Mouse (Mus musculus) macrophage (primary cell): Measurements from ENCODE around the gene Trim37. TPM values are rescaled to one million over a fixed set of nuclear protein-coding genes. Genes with fewer than 3 reads are reported as not detected.

Source experiments
- H3K27ac ChIP-seq: fragments of 350-480 bp; formaldehyde crosslinking; 2 replicates; pipeline ENCODE4 v1.9.0; 2021
- H3K36me3 ChIP-seq: fragments of 350-480 bp; formaldehyde crosslinking; 2 replicates; pipeline ENCODE4 v1.9.0; 2021; ENCODE audit errors: inconsistent target
- H3K4me3 ChIP-seq: fragments of 350-480 bp; formaldehyde crosslinking; 2 replicates; pipeline ENCODE4 v1.9.0; 2021; ENCODE audit errors: inconsistent target
- H3K79me2 ChIP-seq: fragments of 350-480 bp; formaldehyde crosslinking; 2 replicates; pipeline ENCODE4 v1.9.0; 2021; ENCODE audit errors: inconsistent target
- WGBS: methylation state at CpG from one replicate; pipeline ENCODE4 v1.1.7; 2026; ENCODE audit warnings: inconsistent platforms; ENCODE audit not compliant: missing documents; 5-methylcytosine and 5-hydroxymethylcytosine counted together
- polyA plus RNA-seq: library from polyadenylated mRNA; stranded (reverse); fragments of 250-400 nt; gene quantifications from 3 replicates; pipeline ENCODE4 v1.2.4, GENCODE M21; 2018; ENCODE audit warnings: inconsistent platforms

Gene Trim37
- polyA plus RNA-seq, 1 experiment from 2014 or later, result 15.0 TPM

- no peaks in the 10 kb centered on the region for H3K79me2 ChIP-seq
- H3K4me3 ChIP-seq, result no peak overlapping the region
- 78% methylated on average over 4 of the region's 4 CpGs for WGBS
- H3K27ac ChIP-seq, result no peak overlapping the region
- no peaks in the 10 kb centered on the region for H3K36me3 ChIP-seq
These were observed 9.4 kb downstream of the Trim37 start for GRCm38 (mm10) chr11:87136233-87136632.

- 92% methylated on average over 2 of the region's 2 CpGs for WGBS
- no peak overlapping the region for H3K27ac ChIP-seq
- H3K36me3 ChIP-seq, result no peaks in the 10 kb centered on the region
- no peaks in the 10 kb centered on the region for H3K79me2 ChIP-seq
- no peak overlapping the region for H3K4me3 ChIP-seq
These were observed 31.1 kb downstream of the Trim37 start for GRCm38 (mm10) chr11:87158012-87158411.

- Histone ChIP-seq H3K36me3 (no peaks in the 10 kb centered on the region), H3K27ac (no peak overlapping the region), H3K4me3 (no peak overlapping the region), H3K79me2 (no peaks in the 10 kb centered on the region)
- WGBS, result 95% methylated on average over 4 of the region's 4 CpGs
These were observed 35.8 kb downstream of the Trim37 start for GRCm38 (mm10) chr11:87162687-87163086.

GRCm38 (mm10) chr11:87163751-87164150, 36.9 kb downstream of the Trim37 start:
- Histone ChIP-seq H3K4me3 (no peak overlapping the region), H3K27ac (no peak overlapping the region), H3K36me3 (no peaks in the 10 kb centered on the region)

GRCm38 (mm10) chr11:87173625-87174024, 46.7 kb downstream of the Trim37 start:
- Histone ChIP-seq H3K27ac (no peak overlapping the region), H3K36me3 (no peaks in the 10 kb centered on the region), H3K4me3 (no peak overlapping the region), H3K79me2 (no peaks in the 10 kb centered on the region)
- WGBS, result 100% methylated on average over 5 of the region's 5 CpGs

More at GRCm38 (mm10) chr11:87163751-87164150, 36.9 kb downstream of the Trim37 start:
- no peaks in the 10 kb centered on the region for H3K79me2 ChIP-seq

GRCm38 (mm10) chr11:87175031-87175430, 48.2 kb downstream of the Trim37 start:
- Histone ChIP-seq H3K79me2 (no peaks in the 10 kb centered on the region), H3K4me3 (no peak overlapping the region), H3K27ac (no peak overlapping the region), H3K36me3 (no peaks in the 10 kb centered on the region)
- WGBS, result 99% methylated on average over 4 of the region's 4 CpGs

- H3K4me3 ChIP-seq, result no peak overlapping the region
- WGBS, result 11% methylated on average over 5 of the region's 5 CpGs
- no peaks in the 10 kb centered on the region for H3K79me2 ChIP-seq
- H3K36me3 ChIP-seq, result no peaks in the 10 kb centered on the region
- peak overlapping the region; percentile 28; the same call in 1 of the 2 replicates for H3K27ac ChIP-seq
These were observed 85.4 kb downstream of the Trim37 start for GRCm38 (mm10) chr11:87212313-87212712.

- 94% methylated on average over 3 of the region's 3 CpGs for WGBS
- H3K79me2 ChIP-seq, result no peaks in the 10 kb centered on the region
- no peaks in the 10 kb centered on the region for H3K36me3 ChIP-seq
- no peak overlapping the region for H3K4me3 ChIP-seq
- no peak overlapping the region for H3K27ac ChIP-seq
These were observed 95.8 kb downstream of the Trim37 start for GRCm38 (mm10) chr11:87222686-87223085.

GRCm38 (mm10) chr11:87227056-87227455, 100.2 kb downstream of the Trim37 start:
- no peaks in the 10 kb centered on the region for H3K36me3 ChIP-seq
- no peak overlapping the region for H3K4me3 ChIP-seq
- no peaks in the 10 kb centered on the region for H3K79me2 ChIP-seq
- WGBS, result 90% methylated on average over 5 of the region's 5 CpGs
- H3K27ac ChIP-seq, result no peak overlapping the region

GRCm38 (mm10) chr11:87233377-87233776, 106.5 kb downstream of the Trim37 start:
- WGBS, result 82% methylated on average over 5 of the region's 5 CpGs
- Histone ChIP-seq H3K36me3 (no peaks in the 10 kb centered on the region), H3K27ac (no peak overlapping the region), H3K4me3 (no peak overlapping the region), H3K79me2 (no peaks in the 10 kb centered on the region)

GRCm38 (mm10) chr11:87234743-87235485, 108.0 kb downstream of the Trim37 start:
- H3K36me3 ChIP-seq, result no peaks in the 10 kb centered on the region
- WGBS, result 89% methylated on average over 12 of the region's 12 CpGs
- no peaks in the 10 kb centered on the region for H3K79me2 ChIP-seq
- no peak overlapping the region for H3K27ac ChIP-seq
- no peak overlapping the region for H3K4me3 ChIP-seq

- Histone ChIP-seq H3K36me3 (no peaks in the 10 kb centered on the region), H3K4me3 (no peak overlapping the region), H3K27ac (no peak overlapping the region), H3K79me2 (no peaks in the 10 kb centered on the region)
- 63% methylated on average over 5 of the region's 5 CpGs for WGBS
These were observed 108.6 kb downstream of the Trim37 start for GRCm38 (mm10) chr11:87235486-87235872.

GRCm38 (mm10) chr11:87238891-87239530, 112.1 kb downstream of the Trim37 start:
- Histone ChIP-seq H3K27ac (no peak overlapping the region), H3K4me3 (no peak overlapping the region), H3K36me3 (no peaks in the 10 kb centered on the region), H3K79me2 (no peaks in the 10 kb centered on the region)
- WGBS, result 98% methylated on average over 7 of the region's 7 CpGs

- no peaks in the 10 kb centered on the region for H3K36me3 ChIP-seq
- WGBS, result 92% methylated on average over 15 of the region's 15 CpGs
- no peak overlapping the region for H3K27ac ChIP-seq
These were observed 113.4 kb downstream of the Trim37 start for GRCm38 (mm10) chr11:87240141-87240832.

GRCm38 (mm10) chr11:87240833-87241215, 113.9 kb downstream of the Trim37 start:
- Histone ChIP-seq H3K36me3 (no peaks in the 10 kb centered on the region), H3K4me3 (no peak overlapping the region), H3K79me2 (no peaks in the 10 kb centered on the region), H3K27ac (no peak overlapping the region)
- 100% methylated on average over 4 of the region's 4 CpGs for WGBS

More at GRCm38 (mm10) chr11:87240141-87240832, 113.4 kb downstream of the Trim37 start:
- H3K4me3 ChIP-seq, result no peak overlapping the region
- H3K79me2 ChIP-seq, result no peaks in the 10 kb centered on the region
